Mouse (Mus musculus) retina, postnatal 1 day (tissue): ENCODE data around the gene S100b.

Experiments used
- DNase-seq: peaks from one replicate; pipeline ENCODE4 v3.0.0-alpha.2; 2012

S100b gene

GRCm38 (mm10) chr10:76253536-76253935 is at the start of gene S100b:
TSS of gene S100b (plus strand) at chr10:76253853.
- no peak for DNase-seq

DNA sequence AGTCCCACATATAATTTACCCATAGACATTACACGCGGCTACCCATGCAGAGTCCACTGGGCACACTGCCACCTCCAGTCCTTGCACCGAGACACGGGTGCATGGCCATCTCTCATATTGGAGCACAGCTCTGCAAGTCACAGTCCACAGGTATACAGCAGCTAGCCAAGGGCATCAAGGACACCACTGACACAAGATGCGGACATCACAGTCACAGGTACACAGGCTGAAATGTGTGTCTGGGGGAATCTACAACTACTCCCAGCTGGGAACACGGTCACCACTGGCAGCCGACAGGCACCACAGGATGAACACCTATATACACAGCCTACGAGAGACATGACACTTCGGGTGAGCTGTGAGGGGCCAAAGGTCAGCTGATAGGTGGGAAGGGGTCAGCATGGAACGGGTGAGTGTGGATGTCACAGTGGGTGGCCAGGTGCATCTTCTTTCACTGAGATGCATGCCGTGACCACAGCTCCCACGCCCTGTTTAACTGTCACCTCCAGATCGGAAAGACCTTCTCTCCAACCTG is 46.3 kb upstream of the S100b start:
- no peak for DNase-seq

DNA sequence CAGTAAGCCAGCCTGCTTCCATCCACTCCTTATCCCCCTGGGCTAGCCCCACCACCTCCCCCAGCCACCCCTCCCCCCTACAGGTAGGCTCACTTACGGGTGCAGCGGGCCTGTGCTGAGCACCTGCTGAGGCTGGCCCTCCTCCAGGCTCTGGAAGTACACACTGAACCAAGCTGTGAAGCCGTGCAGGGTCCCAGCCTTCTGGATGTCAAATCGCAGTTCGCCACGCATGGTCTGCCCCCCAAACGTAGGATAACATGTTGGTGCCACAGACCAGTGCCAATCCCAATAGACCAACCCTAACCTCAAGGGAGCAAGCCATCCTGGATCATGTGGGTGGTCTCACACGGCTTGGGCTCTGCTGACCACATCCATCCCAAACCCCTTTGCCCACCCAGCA is 44.4 kb upstream of the S100b start:
- no peak for DNase-seq

- DNase-seq, result no peak
Measured at GRCm38 (mm10) chr10:76210806-76211205, 42.8 kb upstream of the S100b start.

DNA sequence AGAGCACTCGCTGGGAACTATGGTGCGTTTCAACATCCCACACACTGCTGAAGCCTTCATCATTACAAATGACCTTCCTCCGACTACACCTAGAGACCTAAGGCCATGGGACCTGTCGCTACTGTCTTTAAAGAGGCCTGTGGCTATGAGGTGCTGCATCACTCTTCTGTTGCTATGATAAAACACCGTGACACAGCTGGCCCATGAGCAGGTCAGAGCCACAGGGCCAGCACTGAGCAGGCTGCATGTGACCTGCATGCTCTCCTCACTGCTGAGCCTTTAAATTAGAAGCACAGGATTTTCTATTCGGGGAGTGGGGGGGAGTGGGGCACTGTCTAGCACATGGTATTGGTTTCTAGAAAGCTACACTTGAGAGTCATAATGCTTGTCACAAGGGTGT is 41.5 kb upstream of the S100b start:
- DNase-seq, result no peak

DNA sequence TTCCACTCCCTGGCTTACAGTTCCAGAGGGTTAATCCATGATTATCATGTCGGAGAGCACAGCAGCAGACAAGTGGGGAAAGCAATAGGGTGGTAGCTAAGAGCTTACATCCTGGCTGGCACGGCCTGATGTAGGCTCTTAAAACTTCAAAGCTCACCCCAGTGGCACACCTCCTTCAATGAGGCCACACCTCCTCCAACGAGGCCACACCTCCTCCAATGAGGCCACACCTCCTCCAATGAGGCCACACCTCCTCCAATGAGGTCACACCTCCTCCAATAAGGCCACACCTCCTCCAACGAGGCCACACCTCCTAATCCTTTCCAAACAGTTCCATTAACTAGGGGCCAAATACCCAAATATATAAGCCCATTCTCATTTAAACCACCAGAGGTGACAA is 39.5 kb upstream of the S100b start:
- DNase-seq, result no peak

- no peak for DNase-seq
Measured at GRCm38 (mm10) chr10:76217056-76217455, 36.6 kb upstream of the S100b start.

GRCm38 (mm10) chr10:76218240-76218639 is 35.4 kb upstream of the S100b start:
- no peak for DNase-seq

GRCm38 (mm10) chr10:76225944-76226343 is 27.7 kb upstream of the S100b start:
- no peak for DNase-seq

DNA sequence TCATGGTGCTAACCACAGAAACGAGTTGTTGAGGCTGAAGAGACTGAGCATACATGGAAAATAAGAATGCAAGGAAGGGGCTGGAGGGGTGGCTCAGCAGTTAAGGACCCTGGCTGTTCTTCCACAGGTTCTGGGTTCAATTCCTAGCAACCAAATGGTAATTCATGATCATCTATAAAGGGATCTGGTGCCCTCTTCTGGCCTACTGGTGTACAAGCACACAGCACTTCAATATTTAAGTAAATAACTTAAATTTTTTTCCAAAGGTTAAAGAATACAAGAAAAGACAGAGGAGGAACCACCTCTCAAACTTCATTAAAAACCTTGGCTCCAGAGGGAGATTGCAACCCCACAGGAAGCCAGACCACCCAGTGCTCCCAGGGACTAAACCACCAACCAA is 24.0 kb upstream of the S100b start:
- DNase-seq, result no peak

GRCm38 (mm10) chr10:76237341-76238225 is 16.1 kb upstream of the S100b start, which contains the start of gene Prmt2:
TSS of gene Prmt2 (minus strand) at chr10:76237865.
- DNase-seq, result peak; percentile 96

GRCm38 (mm10) chr10:76239401-76239800 is 14.3 kb upstream of the S100b start:
- DNase-seq, result no peak

DNA sequence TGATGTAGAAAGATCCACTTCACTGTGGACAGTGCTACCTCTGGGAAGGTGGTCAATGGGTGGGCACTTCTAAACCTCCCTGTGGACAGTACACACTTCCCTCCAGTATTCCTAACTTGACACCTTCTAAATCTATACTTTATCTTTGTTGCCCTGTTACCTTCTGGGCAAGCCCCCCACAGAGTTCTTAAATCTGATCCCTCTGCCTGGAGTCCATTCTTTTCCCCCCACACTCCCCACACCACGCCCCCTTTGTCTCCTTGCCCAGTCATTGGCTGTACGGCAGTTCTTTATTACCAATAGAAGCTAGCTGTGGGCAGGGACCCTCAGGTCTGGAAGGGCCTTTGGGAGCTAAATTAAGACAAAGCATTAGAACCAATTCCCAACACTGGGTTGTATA is 8.5 kb upstream of the S100b start:
- DNase-seq, result no peak

DNA sequence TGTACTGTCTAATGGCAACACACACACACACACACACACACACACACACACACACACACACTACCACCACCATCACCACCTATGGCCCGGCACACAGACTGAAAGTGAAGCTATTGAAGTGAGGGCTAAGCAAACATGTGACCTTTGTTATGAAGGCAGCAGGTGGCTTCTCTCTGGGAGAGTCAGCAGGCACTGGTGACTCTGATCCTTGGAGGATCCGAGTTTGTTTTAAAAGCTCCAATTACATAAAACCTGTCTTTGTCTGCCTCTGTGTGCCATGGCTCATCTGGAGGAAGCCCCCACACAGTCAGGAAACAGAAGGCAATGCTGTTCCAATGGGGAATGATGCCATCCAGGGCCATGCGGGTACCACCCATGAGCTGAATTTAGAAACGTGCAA is 7.1 kb upstream of the S100b start:
- DNase-seq, result no peak

- DNase-seq, result peak; percentile 64
Measured at GRCm38 (mm10) chr10:76247960-76248646, 5.5 kb upstream of the S100b start.

DNA sequence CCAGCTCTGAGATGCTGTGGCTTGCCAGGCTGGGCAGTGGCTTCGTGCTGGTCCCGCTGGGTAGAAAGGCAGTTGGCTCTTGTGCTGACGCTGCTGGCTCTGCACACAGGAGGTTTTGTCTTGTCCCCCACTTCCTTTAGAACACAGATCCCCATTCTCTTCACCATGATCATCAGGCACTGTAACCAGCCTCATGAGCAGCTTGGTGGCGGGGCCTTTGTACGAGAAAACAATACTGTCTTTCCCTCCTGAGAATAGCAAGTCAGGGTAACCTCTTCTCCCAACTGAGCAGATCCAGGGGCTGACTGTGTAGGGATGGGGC is 5.0 kb upstream of the S100b start:
- DNase-seq, result no peak

GRCm38 (mm10) chr10:76250870-76251269 is 2.8 kb upstream of the S100b start:
- no peak for DNase-seq

GRCm38 (mm10) chr10:76253079-76253478 is 574 bp upstream of the S100b start:
- DNase-seq, result no peak

- no peak for DNase-seq
Measured at GRCm38 (mm10) chr10:76255617-76256016, 2.0 kb downstream of the S100b start.

GRCm38 (mm10) chr10:76257231-76257630 is 3.6 kb downstream of the S100b start:
- no peak for DNase-seq

DNA sequence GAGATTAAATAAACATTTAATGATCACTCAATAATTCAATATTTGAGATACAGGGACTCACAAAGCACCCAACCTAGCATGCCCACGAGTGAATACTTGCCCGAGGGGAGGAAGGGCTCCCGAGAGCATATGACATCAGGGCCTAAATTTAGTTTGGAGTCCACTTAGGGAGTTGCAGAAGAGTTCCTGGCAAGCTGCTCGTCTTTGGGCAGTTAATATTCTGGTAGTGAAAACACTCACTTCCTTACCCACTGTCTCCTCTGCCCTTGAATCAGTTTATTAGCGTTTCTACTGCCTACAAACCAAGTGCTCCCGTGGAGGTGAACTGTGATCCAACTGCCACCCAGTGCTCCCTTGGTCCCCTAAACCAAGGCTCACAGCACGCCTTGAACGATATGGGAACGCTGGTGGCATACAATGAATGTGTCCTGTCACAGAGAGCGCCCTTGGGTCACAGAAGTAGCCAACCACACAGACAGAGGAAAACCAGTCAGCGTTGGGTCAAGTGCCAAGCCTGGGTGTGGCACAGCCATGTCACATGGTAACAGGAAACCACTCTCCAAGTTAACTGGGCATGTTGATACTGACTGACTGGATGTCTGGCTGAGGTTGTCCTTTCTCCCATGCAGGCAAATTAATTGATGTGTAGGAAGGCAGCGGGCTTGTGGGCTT is 4.2 kb downstream of the S100b start:
- DNase-seq, result no peak

GRCm38 (mm10) chr10:76259566-76260232 is 6.0 kb downstream of the S100b start:
- DNase-seq, result no peak
